10 mouse cellular contexts compared by ENCODE assay signal in genomic region chr14:25611815-25612698, GRCm38 (mm10).
DNase-seq lines count a peak whose midpoint lies in the region; ATAC-seq and TF ChIP-seq lines count a peak whose summit lies in the region.
"Had no signal": no experiment of that assay in that cellular context is flagged by ENCODE, and none has a peak within 500 bp of the region (broad histone marks: within the 10 kb centered on the region; RNA-seq: fewer than 3 reads in every experiment).

No protein-coding gene starts in this region.

- H3K9me3 ChIP-seq in forebrain, embryonic 10.5 days: no peaks in the 10 kb centered on the region
- H3K9me3 ChIP-seq in forebrain, embryonic 11.5 days (ENCODE audit: control insufficient read depth, low read length): no peaks in the 10 kb centered on the region
- no peaks in the 10 kb centered on the region for H3K9me3 ChIP-seq in E14TG2a.4 (ENCODE audit: low read length)
- H3K9me3 ChIP-seq in hindbrain, embryonic 14.5 days (ENCODE audit: control insufficient read depth, low read length): no peaks in the 10 kb centered on the region
- H3K9me3 ChIP-seq in limb, embryonic 13.5 days: no peaks in the 10 kb centered on the region

- H3K27me3 ChIP-seq in forebrain, embryonic 10.5 days (ENCODE audit: poor library complexity, severe bottlenecking): no peaks in the 10 kb centered on the region
- no peaks in the 10 kb centered on the region for H3K27me3 ChIP-seq in forebrain, embryonic 11.5 days (ENCODE audit: control insufficient read depth, insufficient read depth, low read length)
- peaks cover 62% of the 10 kb centered on the region for H3K27me3 ChIP-seq in E14TG2a.4 (ENCODE audit: insufficient read depth, low read length)
- H3K27me3 ChIP-seq in hindbrain, embryonic 14.5 days (ENCODE audit: control insufficient read depth, insufficient read depth, low read length): no peaks in the 10 kb centered on the region
- H3K27me3 ChIP-seq in limb, embryonic 13.5 days: no peaks in the 10 kb centered on the region

- H3K4me3 ChIP-seq in forebrain, embryonic 10.5 days: no peak overlapping the region
- H3K4me3 ChIP-seq in forebrain, embryonic 11.5 days (ENCODE audit: low read depth, low read length): no peak overlapping the region
- H3K4me3 ChIP-seq in E14TG2a.4 (replicated peaks; ENCODE audit: low read length): peak overlapping the region; percentile 43; the same call in 1 of the 2 replicates
- peak overlapping the region; percentile 58 for H3K4me3 ChIP-seq in hindbrain, embryonic 14.5 days (replicated peaks; ENCODE audit: low read length)
- H3K4me3 ChIP-seq in limb, embryonic 13.5 days: no peak overlapping the region

- H3K27ac ChIP-seq in forebrain, embryonic 10.5 days: peak overlapping the region; percentile 66; the same call in 1 of the 2 replicates
- no peak overlapping the region for H3K27ac ChIP-seq in forebrain, embryonic 11.5 days (ENCODE audit: low read depth, low read length)
- peak overlapping the region; percentile 40; the same call in 1 of the 2 replicates for H3K27ac ChIP-seq in hindbrain, embryonic 14.5 days
- H3K27ac ChIP-seq in limb, embryonic 13.5 days: peak overlapping the region; percentile 55; the same call in 1 of the 2 replicates

- WGBS in forebrain, embryonic 10.5 days: 87% methylated on average over 10 of the region's 10 CpGs
- 80% methylated on average over 10 of the region's 10 CpGs for WGBS in forebrain, embryonic 11.5 days
- 68% methylated on average over 10 of the region's 10 CpGs for WGBS in hindbrain, embryonic 14.5 days
- 61% methylated on average over 10 of the region's 10 CpGs for WGBS in limb, embryonic 13.5 days

- H3K9ac ChIP-seq in forebrain, embryonic 11.5 days (ENCODE audit: low read length): no peak overlapping the region
- H3K9ac ChIP-seq in hindbrain, embryonic 14.5 days: peak overlapping the region; percentile 52
- H3K9ac ChIP-seq in limb, embryonic 13.5 days: no peak overlapping the region

- no peak overlapping the region for H3K4me2 ChIP-seq in forebrain, embryonic 11.5 days (ENCODE audit: low read depth, low read length, severe bottlenecking)
- peak overlapping the region; percentile 92 for H3K4me2 ChIP-seq in hindbrain, embryonic 14.5 days (replicated peaks)
- H3K4me2 ChIP-seq in limb, embryonic 13.5 days (replicated peaks): no peak overlapping the region

- H3K4me1 ChIP-seq in forebrain, embryonic 10.5 days: peaks cover 91% of the 10 kb centered on the region
- peaks cover 27% of the 10 kb centered on the region for H3K4me1 ChIP-seq in forebrain, embryonic 11.5 days (replicated peaks; ENCODE audit: control insufficient read depth, insufficient read depth, low read length)
- H3K4me1 ChIP-seq in E14TG2a.4 (replicated peaks; ENCODE audit: low read depth, low read length): peaks cover 75% of the 10 kb centered on the region
- peaks cover 58% of the 10 kb centered on the region for H3K4me1 ChIP-seq in hindbrain, embryonic 14.5 days (replicated peaks; ENCODE audit: control insufficient read depth, insufficient read depth, low read length)
- peaks cover 82% of the 10 kb centered on the region for H3K4me1 ChIP-seq in limb, embryonic 13.5 days

- no peak for TF ChIP-seq CTCF in E14TG2a.4 (conservative IDR thresholded peaks at IDR 0.05; ENCODE audit: low read length)

- no peak for ATAC-seq in forebrain, embryonic 11.5 days (replicated peaks; ENCODE audit: low FRiP score)
- ATAC-seq in hindbrain, embryonic 14.5 days (ENCODE audit: low FRiP score): no peak
- no peak for ATAC-seq in limb, embryonic 13.5 days (ENCODE audit: low FRiP score, low read depth)

- peaks cover 56% of the 10 kb centered on the region for H3K36me3 ChIP-seq in forebrain, embryonic 10.5 days (replicated peaks)
- no peaks in the 10 kb centered on the region for H3K36me3 ChIP-seq in forebrain, embryonic 11.5 days (ENCODE audit: control insufficient read depth, insufficient read depth, low read length)
- H3K36me3 ChIP-seq in E14TG2a.4 (ENCODE audit: insufficient read depth, low read length): peaks cover 14% of the 10 kb centered on the region; the same call in 1 of the 2 replicates
- no peaks in the 10 kb centered on the region; the same call in 1 of the 2 replicates for H3K36me3 ChIP-seq in hindbrain, embryonic 14.5 days (replicated peaks; ENCODE audit: control insufficient read depth, insufficient read depth)
- H3K36me3 ChIP-seq in limb, embryonic 13.5 days: peaks cover 26% of the 10 kb centered on the region

- no peak for DNase-seq in forebrain, embryonic 10.5 days (ENCODE audit: extremely low spot score, low spot score)
- no peak for DNase-seq in forebrain, embryonic 11.5 days (ENCODE audit: low spot score)
- no peak for DNase-seq in hindbrain, embryonic 14.5 days (ENCODE audit: low spot score)
- DNase-seq in layer of hippocampus, postnatal 25 days (ENCODE audit: extremely low spot score in 1 of 2, low spot score in 1 of 2): no peak
- DNase-seq in adrenal gland, adult 18-20 months (ENCODE audit: low spot score in 2 of 2): no peak
- DNase-seq in urinary bladder, postnatal 14 days (ENCODE audit: low spot score): no peak
- DNase-seq: layer of hippocampus, postnatal 36 days; lung, adult 18-20 months had no signal

Comparison
In these comparisons a context has a peak if more than half of its experiments do, and no peak if none do; other contexts are left out.
1. H3K4me3 ChIP-seq: peak in E14TG2a.4 (single experiment) and hindbrain, embryonic 14.5 days (single experiment); none in forebrain, embryonic 10.5 days (single experiment), forebrain, embryonic 11.5 days (single experiment) and limb, embryonic 13.5 days (single experiment).